Mouse (Mus musculus) adrenal gland, postnatal 10 days (tissue): ENCODE measurements around the gene Gp6. TPM values are rescaled to one million over a fixed set of nuclear protein-coding genes. Genes with fewer than 3 reads are reported as not detected.
"Not testable (repeated sequence)": the region's sequence is repeated elsewhere in the genome, so short reads cannot be mapped to it uniquely, and the experiment has no call there.

ENCODE experiments used
- DNase-seq: peaks from one replicate; pipeline ENCODE4 v3.0.0; 2021; ENCODE audit warnings: mixed read lengths
- long read RNA-seq, 2 experiments: library from polyadenylated mRNA; stranded (forward); transcript quantifications; one replicate each; pipeline ENCODE4 v2.0.0; 2021
- microRNA-seq: library from miRNA; unstranded; fragments of <30 nt; microRNA quantifications from one replicate; pipeline ENCODE4 v1.2.0, GENCODE M21; 2021
- total RNA-seq, 2 experiments: library from RNA; stranded (reverse); gene quantifications; 2 replicates each; pipeline ENCODE4 v1.2.3; 2021

Gene Gp6
- under 1 TPM; 0.12 to 0.18 TPM for total RNA-seq
- long read RNA-seq, experiment 1, partial matches to known transcripts: 0 of 13 reads
- long read RNA-seq, experiment 1, other reads (novel, unspliced or antisense): 13 of 13 reads
- long read RNA-seq, experiment 2: 0 reads

- DNase-seq: no peak
Observed at GRCm38 (mm10) chr7:4397730-4398129, at the start of gene Gp6. Gene Gp6 (minus strand): TSS chr7:4397744.

- no peak for DNase-seq
Observed at GRCm38 (mm10) chr7:4447138-4447537, 49.6 kb upstream of the Gp6 start.

GRCm38 (mm10) chr7:4445216-4445791, 47.8 kb upstream of the Gp6 start, which contains the start of gene Rdh13:
Gene Rdh13 (minus strand): TSS chr7:4445649.
- peak; percentile 90 for DNase-seq

- no peak for DNase-seq
Observed at GRCm38 (mm10) chr7:4440549-4440948, 43.0 kb upstream of the Gp6 start.

- DNase-seq: no peak
Observed at GRCm38 (mm10) chr7:4437721-4438120, 40.2 kb upstream of the Gp6 start.

- DNase-seq: no peak
Observed at GRCm38 (mm10) chr7:4432026-4432425, 34.5 kb upstream of the Gp6 start.

- DNase-seq: peak; percentile 84
Observed at GRCm38 (mm10) chr7:4431548-4431947, 34.0 kb upstream of the Gp6 start.

GRCm38 (mm10) chr7:4430246-4430844, 32.8 kb upstream of the Gp6 start:
- DNase-seq: no peak

- DNase-seq: peak; percentile 88
Observed at GRCm38 (mm10) chr7:4427161-4427912, 29.8 kb upstream of the Gp6 start.

GRCm38 (mm10) chr7:4420230-4420629, 22.7 kb upstream of the Gp6 start:
- no peak for DNase-seq

- DNase-seq: no peak
Observed at GRCm38 (mm10) chr7:4419681-4420080, 22.1 kb upstream of the Gp6 start.

GRCm38 (mm10) chr7:4412406-4412805, 14.9 kb upstream of the Gp6 start:
- not testable (repeated sequence) for DNase-seq

- no peak for DNase-seq
Observed at GRCm38 (mm10) chr7:4373521-4373920, 24.0 kb downstream of the Gp6 start.

- DNase-seq: no peak
Observed at GRCm38 (mm10) chr7:4337509-4337908, 60.0 kb downstream of the Gp6 start, which contains the start of gene Ncr1. Gene Ncr1 (plus strand): TSS chr7:4337724.

- no peak for DNase-seq
Observed at GRCm38 (mm10) chr7:4323301-4323700, 74.2 kb downstream of the Gp6 start.

Small RNAs within 50 kb of the gene (microRNA-seq; reads per million reads assigned to microRNA genes)
- gene Gm24605: not detected
- not detected for gene Gm24752
- not detected for gene Gm25349

Other genes starting within 250 kb of the Gp6 start
- gene Leng9, start 247.4 kb downstream of the Gp6 start, total RNA-seq: 1 to 10 TPM; 5.5 to 9.8 TPM
- 10 to 100 TPM; 24.8 to 25.3 TPM for gene Cdc42ep5, start 232.9 kb downstream of the Gp6 start, total RNA-seq
- gene Lilra5, start 160.0 kb downstream of the Gp6 start, total RNA-seq: under 1 TPM; 0.30 to 0.36 TPM
- gene Ncr1, start 60.0 kb downstream of the Gp6 start, total RNA-seq: under 1 TPM; 0.24 to 0.39 TPM
- gene Rdh13, start 47.9 kb upstream of the Gp6 start, total RNA-seq: 10 to 100 TPM; 30.9 to 38.2 TPM
- 1 to 10 TPM; 2.1 to 7.1 TPM for gene Eps8l1, start 62.9 kb upstream of the Gp6 start, total RNA-seq
- gene Ppp1r12c, start 103.9 kb upstream of the Gp6 start, total RNA-seq: 10 to 100 TPM; 74.0 to 84.4 TPM
- gene Tnnt1, start 118.6 kb upstream of the Gp6 start, total RNA-seq: 10 to 100 TPM; 17.3 to 93.6 TPM
- 1 to 10 TPM in 1 of 2 experiments, under 1 TPM in 1; 0.78 to 1.3 TPM for gene Tnni3, start 126.5 kb upstream of the Gp6 start, total RNA-seq
- gene Dnaaf3, start 134.7 kb upstream of the Gp6 start, total RNA-seq: 1 to 10 TPM in 1 of 2 experiments, under 1 TPM in 1; 0.60 to 1.1 TPM
- gene Syt5, start 149.8 kb upstream of the Gp6 start, total RNA-seq: 10 to 100 TPM in 1 of 2 experiments, 1 to 10 TPM in 1; 9.5 to 12.7 TPM
- not detected for gene Ptprh, start 206.3 kb upstream of the Gp6 start, total RNA-seq
- gene Tmem86b, start 233.7 kb upstream of the Gp6 start, total RNA-seq: 10 to 100 TPM; 12.7 to 14.7 TPM